Mouse (Mus musculus) G1E-ER4 (cell line): ENCODE data around the gene Fbxo6. TPM values are rescaled to one million over a fixed set of nuclear protein-coding genes. Genes with fewer than 3 reads are reported as not detected.

Source experiments
- GATA1 ChIP-seq: IDR thresholded peaks from one replicate; pipeline ENCODE4 v1.8.0; 2012; ENCODE audit warnings: low read length, inconsistent platforms
- polyA plus RNA-seq: library from polyadenylated mRNA; stranded (reverse); fragments of >175 nt; gene quantifications from 2 replicates; pipeline ENCODE4 v1.2.3, GENCODE M21; 2012

Gene Fbxo6
- 68.5 and 76.1 TPM in 2 replicates for polyA plus RNA-seq

DNA sequence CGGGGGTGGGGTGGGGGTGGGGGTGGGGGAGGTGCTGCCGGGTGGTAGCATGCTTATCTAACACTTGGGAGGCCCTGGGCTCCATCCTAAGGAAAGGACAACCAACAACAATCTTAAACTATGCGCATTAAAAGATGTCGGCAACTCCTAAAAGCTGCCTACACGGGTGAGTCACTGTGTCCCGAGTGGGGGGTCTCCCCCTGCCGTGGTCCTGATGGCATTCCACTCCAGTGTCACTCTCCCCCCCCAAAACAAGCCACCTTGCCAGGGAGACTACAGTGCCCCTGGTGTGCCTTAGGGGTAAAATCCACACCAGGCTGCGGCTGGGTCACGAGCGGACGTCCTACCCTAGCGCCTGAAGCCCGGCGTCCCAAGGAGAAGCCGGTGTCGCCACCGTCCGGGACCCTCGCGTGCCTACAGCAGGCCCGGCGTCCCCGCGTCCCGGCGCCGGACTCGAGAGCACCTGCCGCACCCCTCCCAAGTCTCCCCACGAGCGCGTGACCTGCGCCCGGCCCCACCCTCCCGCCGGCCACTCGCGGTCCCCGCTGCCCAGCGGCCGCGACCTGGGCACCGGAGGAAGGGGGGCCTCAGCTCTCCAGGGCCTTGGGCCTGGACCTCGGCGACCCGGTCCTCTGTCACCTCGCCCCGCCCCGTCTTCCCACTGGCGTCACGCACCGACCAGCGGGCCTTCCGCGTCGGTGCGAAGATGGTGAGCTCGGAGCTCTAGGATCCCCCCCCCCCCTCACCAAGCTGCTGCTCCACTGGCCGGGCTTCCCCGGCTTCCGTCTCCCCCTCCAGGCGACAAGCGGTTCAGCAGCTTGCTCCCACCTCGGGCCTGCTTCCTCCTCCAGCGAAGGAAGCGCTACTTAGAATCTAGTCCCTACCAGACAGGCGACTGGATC is at the start of gene Fbxo6:
TSS of gene Fbxo6 (minus strand) at position 874 of the 902 bp plus-strand sequence.
- no peak for TF ChIP-seq GATA1

DNA sequence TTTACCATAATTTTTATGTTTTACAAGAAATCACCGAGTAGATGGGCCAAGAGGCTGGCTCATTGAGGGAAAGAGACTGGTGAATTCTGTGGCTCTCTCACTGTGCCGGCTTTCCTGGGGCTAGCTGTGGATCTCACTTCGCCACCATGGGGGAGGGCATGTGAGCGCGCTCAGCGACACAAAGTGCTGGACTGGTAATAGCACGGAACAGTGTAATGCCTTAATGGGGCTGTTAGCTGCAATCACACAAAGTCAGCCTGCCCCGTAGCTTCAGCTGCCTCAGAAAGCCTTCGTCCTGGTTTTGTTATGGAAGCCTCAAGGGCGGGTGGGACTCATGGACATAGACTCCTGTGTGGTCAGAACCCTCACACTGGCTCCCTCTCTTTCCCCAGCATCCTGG is 46.8 kb upstream of the Fbxo6 start:
- TF ChIP-seq GATA1: no peak

DNA sequence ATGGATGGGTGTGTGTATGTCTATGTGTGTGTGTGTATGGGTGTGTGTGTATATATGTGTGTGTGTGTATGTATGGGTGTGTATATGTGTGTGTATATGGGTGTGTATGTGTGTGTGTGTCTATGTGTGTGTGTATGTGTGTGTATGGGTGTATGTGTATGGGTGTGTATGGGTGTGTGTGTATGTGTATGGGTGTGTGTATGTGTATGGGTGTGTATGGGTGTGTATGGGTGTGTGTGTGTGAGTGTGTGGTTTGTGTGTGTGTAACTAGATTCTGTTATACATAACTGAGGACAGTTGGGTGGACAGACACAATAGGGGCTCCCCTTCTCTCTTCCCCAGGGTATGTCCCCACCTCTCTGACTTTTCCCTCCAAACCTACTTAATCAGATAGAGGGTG is 42.5 kb upstream of the Fbxo6 start:
- no peak for TF ChIP-seq GATA1

DNA sequence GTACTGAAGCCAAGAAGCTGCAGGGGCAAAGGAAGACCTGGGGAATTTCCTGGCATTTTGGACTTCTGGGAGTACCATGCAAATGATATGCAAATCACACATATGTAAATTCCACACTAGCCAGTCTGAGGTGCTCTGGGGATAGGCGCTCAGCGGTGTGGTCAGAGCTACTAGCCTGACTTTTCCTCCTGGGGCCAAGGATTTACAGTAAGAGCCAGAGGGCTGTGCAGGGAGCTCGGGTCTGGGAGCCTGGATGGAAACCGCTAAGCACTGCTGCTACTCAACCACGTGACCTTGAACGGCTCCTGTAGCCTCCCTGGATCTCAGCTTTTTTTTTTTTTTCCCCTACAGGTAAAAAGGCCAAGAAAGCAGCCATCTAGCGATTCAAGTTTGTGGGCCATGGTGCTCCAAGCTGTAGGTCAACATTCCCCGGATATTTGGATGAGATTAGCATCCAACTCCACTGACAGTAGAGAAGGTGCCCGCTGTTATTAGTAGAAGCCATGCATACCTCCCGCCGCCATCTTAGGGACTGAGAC is 40.8 kb upstream of the Fbxo6 start:
- no peak for TF ChIP-seq GATA1

DNA sequence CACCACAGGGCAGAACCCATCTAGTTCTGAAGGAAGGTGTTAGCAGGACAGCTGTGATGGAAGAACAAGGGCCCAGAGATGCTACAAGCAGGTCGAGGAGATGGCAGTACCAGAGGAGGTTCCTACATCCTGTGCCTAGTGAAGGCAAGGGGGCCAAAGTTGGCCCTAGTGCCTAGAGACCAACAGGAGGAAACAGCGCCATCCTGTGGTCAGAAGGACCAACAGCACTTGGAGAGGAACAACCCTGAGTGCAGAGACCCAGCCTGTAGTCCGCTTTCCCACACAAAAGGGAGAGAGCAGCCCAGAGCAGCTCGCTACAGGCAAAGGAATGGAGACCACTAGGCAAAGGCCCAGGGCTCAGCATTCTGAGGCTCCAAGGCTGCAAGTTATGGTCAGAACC is 33.9 kb upstream of the Fbxo6 start:
- TF ChIP-seq GATA1: no peak

DNA sequence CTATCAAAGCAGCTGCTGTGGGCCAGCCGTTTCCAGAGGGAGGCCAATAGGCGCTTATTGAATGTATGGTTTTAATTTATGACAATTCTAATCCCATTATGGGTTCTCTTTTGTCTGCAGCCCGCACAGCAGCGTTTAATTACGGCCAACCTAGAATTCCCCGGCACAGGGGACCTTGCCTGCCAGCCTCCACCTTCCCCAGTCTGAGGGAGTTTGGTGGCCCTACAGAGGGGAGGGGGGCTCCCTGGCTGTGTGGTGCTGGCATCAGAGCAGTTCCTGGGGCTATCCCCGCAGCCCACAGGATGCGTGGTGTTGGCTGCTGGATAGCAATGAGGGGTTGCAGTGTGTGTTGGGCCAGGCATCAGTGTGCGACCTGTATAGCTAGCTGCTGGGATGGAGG is 32.6 kb upstream of the Fbxo6 start:
- TF ChIP-seq GATA1: no peak

DNA sequence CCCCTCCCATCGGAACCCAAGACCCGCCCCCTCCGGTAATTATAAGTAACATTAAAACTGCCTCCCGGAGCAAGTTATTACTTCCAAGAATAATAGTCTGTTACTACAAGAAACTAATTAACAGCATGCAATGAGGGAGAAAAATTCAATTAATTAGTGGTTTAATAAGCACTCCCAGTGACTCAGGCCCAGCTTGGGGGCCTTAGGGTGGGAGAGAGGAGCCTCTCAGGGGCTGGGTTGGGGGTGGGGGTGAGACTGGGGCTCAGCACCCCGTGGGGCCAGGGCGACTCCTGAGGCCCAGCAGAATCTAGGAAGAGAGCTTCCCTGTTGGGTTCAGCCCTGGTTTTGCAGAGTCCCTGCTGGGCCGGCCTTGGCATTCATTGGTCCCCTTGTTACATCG is 30.4 kb upstream of the Fbxo6 start:
- TF ChIP-seq GATA1: no peak

DNA sequence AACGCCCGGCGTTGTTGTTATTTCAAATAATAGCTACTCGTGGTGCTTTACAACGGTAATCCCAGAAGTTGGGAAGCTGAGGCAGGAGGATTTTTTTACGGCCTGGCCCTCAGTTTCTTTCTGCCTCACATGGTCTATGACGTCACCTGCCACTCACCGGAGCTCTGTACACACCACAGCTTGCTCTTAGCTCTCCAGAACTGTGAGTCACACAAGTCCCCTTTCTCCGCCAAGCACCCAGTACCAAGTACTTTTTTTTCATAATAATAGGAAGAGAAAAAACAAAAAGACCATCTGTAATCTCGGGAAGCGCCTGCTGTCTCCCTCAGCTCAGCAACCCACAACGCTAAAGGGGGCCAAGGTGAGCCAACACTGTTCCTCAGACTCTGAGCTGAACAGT is 29.5 kb upstream of the Fbxo6 start:
- no peak for TF ChIP-seq GATA1

DNA sequence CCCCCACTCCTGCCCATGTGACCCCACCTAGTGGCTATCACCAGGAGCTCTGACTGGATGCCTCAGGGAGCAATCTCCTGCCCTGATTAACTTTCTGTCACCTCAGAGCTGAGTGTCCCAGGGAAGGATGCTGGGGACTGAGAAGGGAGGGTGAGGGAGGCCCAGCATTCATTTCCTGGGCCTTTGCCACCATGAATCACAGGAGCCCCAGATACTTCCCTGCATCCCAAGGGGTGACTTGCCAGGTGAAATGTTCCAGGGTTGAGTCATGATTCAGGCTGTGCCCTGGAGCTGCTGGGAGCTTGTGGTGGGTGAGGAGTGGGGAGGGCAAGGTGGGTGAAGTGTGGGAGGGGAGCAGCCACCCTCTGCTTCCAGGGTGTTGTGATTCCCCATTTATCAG is 25.8 kb upstream of the Fbxo6 start:
- no peak for TF ChIP-seq GATA1

DNA sequence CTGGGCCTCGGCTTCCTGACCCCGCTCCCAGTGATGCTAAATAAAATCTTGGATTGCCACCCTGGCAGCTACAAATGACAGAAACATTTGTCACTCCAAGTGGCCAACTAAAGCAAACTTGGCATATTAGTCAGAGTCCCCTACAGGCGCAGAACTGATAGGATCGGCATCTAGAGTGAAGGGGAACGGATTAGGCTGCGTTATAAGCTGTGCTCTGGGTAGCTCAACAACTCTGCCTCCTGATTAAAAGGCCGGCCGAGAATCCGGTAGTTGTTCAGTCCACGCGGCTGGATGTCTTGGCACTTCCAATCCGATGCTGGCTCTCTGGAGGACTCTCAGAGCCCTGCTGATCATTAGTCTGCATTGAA is 22.5 kb upstream of the Fbxo6 start:
- no peak for TF ChIP-seq GATA1

DNA sequence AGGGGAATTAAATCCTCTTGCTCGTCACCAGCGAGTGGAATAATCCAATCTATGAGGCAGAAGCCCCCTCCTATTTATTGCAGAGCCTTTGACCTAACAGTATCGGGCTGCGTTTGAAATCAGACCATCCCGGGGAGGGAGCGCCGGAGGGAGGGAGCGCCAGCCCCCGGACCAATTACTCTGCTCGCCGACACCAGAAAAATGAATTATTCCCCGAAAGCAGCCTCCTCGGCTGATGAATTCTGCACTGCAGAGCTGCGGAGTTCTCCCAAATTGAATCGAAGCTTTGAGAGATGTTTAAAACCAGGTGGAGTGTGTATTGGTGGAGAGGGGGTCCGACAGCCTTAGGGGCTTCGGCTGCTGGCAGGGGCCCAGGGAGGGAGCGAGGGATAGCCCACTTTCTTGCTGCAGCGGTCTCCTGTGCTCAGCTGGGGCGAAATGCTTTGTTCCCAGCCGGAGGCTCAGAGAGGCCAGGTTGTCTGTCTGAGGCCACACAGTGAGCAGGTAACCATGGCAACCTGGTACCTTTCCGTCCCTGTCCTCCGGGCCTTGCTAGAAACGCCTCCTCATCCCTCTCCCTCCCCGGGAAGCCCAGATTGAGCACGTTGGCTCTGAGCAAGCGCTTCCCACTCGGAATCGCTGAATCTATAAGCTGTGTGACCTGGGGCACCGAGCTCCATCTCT is 22.0 kb upstream of the Fbxo6 start:
- TF ChIP-seq GATA1: no peak

DNA sequence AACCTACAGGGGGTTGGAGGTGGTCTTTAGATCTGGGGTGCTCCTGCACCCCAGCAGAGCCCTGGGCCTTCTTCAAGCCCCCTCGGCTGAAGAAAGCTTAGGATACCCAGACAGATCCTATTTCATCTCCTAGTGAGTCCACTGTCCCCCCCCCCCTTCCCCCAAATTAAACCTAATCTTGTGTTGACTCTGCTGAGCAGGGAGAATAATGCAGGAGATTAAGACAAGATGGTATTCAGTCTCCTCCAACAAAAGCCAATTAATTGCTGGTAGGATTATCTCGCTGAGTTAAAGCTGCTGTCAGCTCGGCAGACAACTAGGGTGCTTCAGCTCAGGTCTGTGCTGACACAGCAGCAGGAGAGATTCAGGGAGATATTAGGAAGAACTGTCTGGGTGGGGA is 19.3 kb upstream of the Fbxo6 start:
- TF ChIP-seq GATA1: no peak

DNA sequence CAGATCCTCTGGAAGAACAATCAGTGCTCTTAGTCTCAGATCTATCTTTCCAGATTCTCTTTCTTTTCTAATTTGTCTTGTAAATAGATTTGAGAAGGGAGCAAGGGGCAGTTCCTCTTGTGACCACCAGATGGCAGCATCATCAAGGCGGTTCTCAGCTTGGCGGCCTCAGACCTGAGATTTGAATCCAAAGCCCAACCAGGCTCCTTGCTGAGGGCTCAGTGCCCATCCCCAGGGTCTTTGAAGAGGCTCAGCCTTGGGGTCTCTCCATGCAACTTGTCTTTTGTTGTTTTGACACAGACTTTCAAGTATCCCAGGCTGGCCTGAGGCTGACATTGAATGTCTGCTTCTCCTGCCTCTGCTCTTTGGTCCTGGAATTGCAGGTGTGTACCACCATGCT is 18.9 kb upstream of the Fbxo6 start:
- no peak for TF ChIP-seq GATA1

DNA sequence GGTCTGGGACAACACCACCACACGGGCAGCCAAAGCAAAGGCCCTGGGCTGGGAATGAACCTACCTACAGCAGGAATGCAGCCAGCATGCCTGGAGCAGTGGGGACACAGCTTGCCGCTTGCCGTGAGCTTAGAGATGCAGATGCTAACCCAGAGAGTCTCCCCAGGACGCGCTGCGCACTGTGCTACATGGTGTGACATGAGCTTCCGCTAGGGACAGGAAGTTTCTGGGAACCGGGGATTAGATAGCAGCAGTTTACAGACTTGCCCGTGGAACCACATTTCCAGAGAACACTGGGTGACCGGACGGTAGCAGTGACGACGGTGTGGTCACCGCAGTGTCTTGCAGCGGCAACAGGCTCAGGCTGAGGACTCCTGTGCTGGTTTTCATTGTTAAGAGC is 17.6 kb upstream of the Fbxo6 start:
- TF ChIP-seq GATA1: no peak

DNA sequence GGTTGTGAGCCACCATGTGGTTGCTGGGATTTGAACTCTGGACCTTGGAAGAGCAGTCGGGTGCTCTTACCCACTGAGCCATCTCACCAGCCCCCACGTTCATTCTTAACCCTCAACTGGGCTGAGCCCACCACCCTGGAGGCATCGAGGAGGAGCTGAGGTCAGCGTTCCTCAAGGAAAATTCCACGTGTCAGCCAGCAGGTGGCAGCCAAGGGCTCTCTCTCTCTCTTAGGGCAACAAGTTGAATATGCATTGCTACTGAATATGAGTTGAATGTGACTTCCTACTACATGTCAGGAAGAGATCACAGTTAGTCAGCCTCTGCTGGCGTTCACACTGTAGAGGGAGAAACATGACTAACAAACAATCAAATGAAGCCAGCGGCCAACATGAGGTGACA is 16.3 kb upstream of the Fbxo6 start:
- TF ChIP-seq GATA1: no peak

DNA sequence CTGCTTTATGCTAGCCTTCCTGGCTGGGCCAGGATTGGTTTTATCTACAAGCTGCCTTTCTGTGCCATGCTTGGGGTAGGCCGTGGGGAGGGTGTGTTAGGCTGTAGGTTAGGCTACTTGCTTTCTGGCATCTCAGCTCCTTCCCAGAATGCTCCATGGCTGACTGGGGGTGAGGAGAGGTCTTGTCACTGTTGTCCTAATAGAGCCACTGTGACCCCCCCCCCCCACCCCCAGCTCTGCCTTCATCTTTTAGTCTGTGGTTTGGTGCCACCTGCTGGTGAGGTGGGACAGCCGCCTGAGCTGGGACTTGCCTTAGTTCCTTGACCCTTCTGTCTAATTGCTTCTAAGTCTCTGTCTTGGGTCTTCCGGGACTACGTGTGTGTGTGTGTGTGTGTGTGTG is 15.0 kb upstream of the Fbxo6 start:
- TF ChIP-seq GATA1: no peak

DNA sequence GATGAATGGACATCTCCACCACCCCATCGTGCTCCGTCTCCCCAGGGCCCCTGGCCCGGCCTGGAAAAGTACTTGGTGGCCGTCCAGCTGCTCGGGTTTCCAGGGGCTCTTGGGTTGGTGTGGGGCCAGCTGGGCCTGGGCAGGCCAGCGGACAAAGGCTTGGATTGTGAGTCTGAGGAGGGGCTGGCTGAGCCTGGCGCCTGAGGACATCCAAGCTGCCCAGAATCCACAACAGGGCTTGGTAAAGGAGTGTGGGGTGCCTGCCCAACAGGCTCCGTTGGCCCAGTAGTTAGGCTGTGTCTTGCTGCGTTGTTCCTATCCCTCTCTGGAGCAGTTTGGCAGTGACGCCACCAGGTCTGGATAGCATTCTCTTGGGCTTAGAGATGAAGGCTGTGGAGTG is 14.5 kb upstream of the Fbxo6 start:
- no peak for TF ChIP-seq GATA1
